Mouse (Mus musculus) lung, adult 2 months (tissue): ENCODE data around the gene Hand1.

Experiments used
- CTCF ChIP-seq: fragments of 200-500 bp; IDR thresholded peaks from 2 replicates; pipeline ENCODE4 v1.5.1; 2011; ENCODE audit warnings: mild to moderate bottlenecking, low read length, control low read depth; ENCODE audit not compliant: insufficient read depth
- POLR2A ChIP-seq: fragments of 200-500 bp; IDR thresholded peaks from 2 replicates; pipeline ENCODE4 v1.6.1; 2011; ENCODE audit warnings: low read depth, mild to moderate bottlenecking, control low read depth, low read length, borderline replicate concordance; ENCODE audit errors: extremely low read depth

GRCm38 (mm10) chr11:57836872-57837680, 4.5 kb upstream of the Hand1 start:
- TF ChIP-seq CTCF = no peak
- no peak for TF ChIP-seq POLR2A
